8 mouse cellular contexts compared by ENCODE assay signal in the genomic region with DNA sequence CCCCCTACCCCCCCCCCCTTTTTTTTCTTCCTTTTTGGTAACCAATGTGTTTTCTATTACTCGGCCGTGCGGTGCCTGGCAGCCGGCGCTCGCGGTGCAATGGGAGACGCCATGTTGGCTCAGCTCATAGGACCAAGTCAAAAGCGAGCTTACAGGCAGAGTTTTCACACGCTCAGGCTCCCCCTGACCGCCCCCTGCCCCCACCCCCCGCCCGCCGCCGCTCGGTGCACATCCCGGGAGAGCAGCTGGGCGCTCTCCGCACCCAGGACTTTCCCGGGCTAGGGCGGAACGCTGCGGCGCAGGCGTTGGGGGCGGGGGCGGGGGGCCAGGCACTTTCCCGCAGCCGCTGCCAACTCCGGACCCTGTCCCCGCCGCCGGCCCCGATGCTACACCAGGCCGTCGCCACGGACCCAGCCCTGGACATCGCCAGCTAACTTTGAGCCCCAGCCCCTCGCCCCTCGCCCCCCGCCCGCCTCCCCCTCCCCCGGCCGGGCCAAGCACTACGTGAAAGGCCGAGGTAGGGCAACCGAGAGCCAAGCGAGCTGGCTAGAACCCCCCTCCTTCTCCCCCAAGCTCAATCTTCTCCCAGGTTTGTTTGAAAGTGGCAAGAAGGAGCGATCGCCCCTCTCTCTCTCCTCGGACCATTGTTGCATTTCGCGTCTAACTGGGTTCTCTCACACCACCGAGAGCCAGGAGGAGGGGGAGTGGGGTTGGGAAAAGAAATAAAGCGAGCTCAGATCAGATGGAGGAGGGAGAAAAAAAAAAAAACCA. TPM values are rescaled to one million over a fixed set of nuclear protein-coding genes. Genes with fewer than 3 reads are reported as not detected.
A peak's percentile ranks its signal among the peaks of the same experiment; 100 is the strongest.
DNase-seq lines count a peak whose midpoint lies in the region; ATAC-seq lines count a peak whose summit lies in the region.

No protein-coding gene starts in this region.

- peak overlapping the region; percentile 95 for H3K9ac ChIP-seq in kidney, embryonic 14.5 days (ENCODE audit: low read depth, low read length)
- peak overlapping the region; percentile 58 for H3K9ac ChIP-seq in stomach, embryonic 15.5 days

- DNase-seq in cerebellum, postnatal 25 days, result peak; percentile 51 to 64
- no peak for DNase-seq in cerebellum, adult 9-10 months
- DNase-seq in adipocyte (ENCODE audit: low spot score), result peak; percentile 70
- DNase-seq in heart, embryonic 10.5 days (ENCODE audit: low spot score), result peak; percentile 82
- DNase-seq in lung, postnatal 10 days, result peak; percentile 76

- H3K9me3 ChIP-seq in heart, embryonic 10.5 days, result no peaks in the 10 kb centered on the region
- H3K9me3 ChIP-seq in kidney, embryonic 14.5 days (ENCODE audit: control insufficient read depth, low read length), result no peaks in the 10 kb centered on the region
- H3K9me3 ChIP-seq in stomach, embryonic 15.5 days, result no peaks in the 10 kb centered on the region

- H3K36me3 ChIP-seq in heart, embryonic 10.5 days, result peaks cover 6% of the 10 kb centered on the region
- peaks cover 53% of the 10 kb centered on the region for H3K36me3 ChIP-seq in kidney, embryonic 14.5 days (ENCODE audit: control insufficient read depth, insufficient read depth, low read length)
- no peaks in the 10 kb centered on the region for H3K36me3 ChIP-seq in stomach, embryonic 15.5 days

- peak overlapping the region; percentile 78 for H3K4me2 ChIP-seq in kidney, embryonic 14.5 days (replicated peaks; ENCODE audit: low read depth, low read length)
- H3K4me2 ChIP-seq in stomach, embryonic 15.5 days, result peak overlapping the region; percentile 71

- WGBS in heart, embryonic 10.5 days, result under 1% methylated on average over 52 of the region's 55 CpGs
- WGBS in kidney, embryonic 14.5 days, result under 1% methylated on average over 51 of the region's 55 CpGs
- whole genome bisulfite sequencing in stomach, embryonic 15.5 days, result under 1% methylated on average over 51 of the region's 55 CpGs

- peaks cover 56% of the 10 kb centered on the region for H3K27me3 ChIP-seq in heart, embryonic 10.5 days (ENCODE audit: insufficient read depth, poor library complexity, severe bottlenecking)
- H3K27me3 ChIP-seq in kidney, embryonic 14.5 days (ENCODE audit: control insufficient read depth, insufficient read depth, low read length), result no peaks in the 10 kb centered on the region
- H3K27me3 ChIP-seq in stomach, embryonic 15.5 days (replicated peaks), result no peaks in the 10 kb centered on the region

- peak; percentile 43; the same call in 1 of the 2 replicates for ATAC-seq in kidney, embryonic 14.5 days (ENCODE audit: low FRiP score, low TSS enrichment)
- ATAC-seq in stomach, embryonic 15.5 days (ENCODE audit: insufficient read depth, low FRiP score, low read depth), result peak; percentile 65
- ATAC-seq in frontal cortex, adult (ENCODE audit: low TSS enrichment), result no peak

- peaks cover 35% of the 10 kb centered on the region for H3K4me1 ChIP-seq in heart, embryonic 10.5 days
- peaks cover 32% of the 10 kb centered on the region for H3K4me1 ChIP-seq in kidney, embryonic 14.5 days (ENCODE audit: control insufficient read depth, insufficient read depth, low read length)
- H3K4me1 ChIP-seq in stomach, embryonic 15.5 days, result peaks cover 19% of the 10 kb centered on the region

- H3K4me3 ChIP-seq in heart, embryonic 10.5 days, result peak overlapping the region; percentile 74
- peak overlapping the region; percentile 71 for H3K4me3 ChIP-seq in kidney, embryonic 14.5 days (ENCODE audit: low read length)
- peak overlapping the region; percentile 54 for H3K4me3 ChIP-seq in stomach, embryonic 15.5 days (replicated peaks)

- H3K27ac ChIP-seq in heart, embryonic 10.5 days, result peak overlapping the region; percentile 93
- peak overlapping the region; percentile 98 for H3K27ac ChIP-seq in kidney, embryonic 14.5 days (ENCODE audit: low read depth, low read length)
- H3K27ac ChIP-seq in stomach, embryonic 15.5 days, result peak overlapping the region; percentile 89

RNA-seq across cellular contexts. Expression of a gene that starts 15.6 kb away (rescaled TPM):
- 16.2 and 48.0 TPM in 2 replicates for polyA plus RNA-seq in heart, embryonic 10.5 days (2016; fragmentation: Nextera tagmentation; extraction: Ambion mirVana)
- polyA plus RNA-seq in kidney, embryonic 14.5 days (2014; fragmentation: Nextera tagmentation; extraction: Ambion mirVana), result 310 and 320 TPM in 2 replicates
- 66.9 and 72.6 TPM in 2 replicates for polyA plus RNA-seq in stomach, embryonic 15.5 days (2015; fragmentation: Nextera tagmentation; extraction: Ambion mirVana)
